Mouse (Mus musculus): Measurements from ENCODE around the gene Spo11. TPM values are rescaled to one million over a fixed set of nuclear protein-coding genes. Genes with fewer than 3 reads are reported as not detected.

The Spo11 gene
- polyA plus RNA-seq, 1 experiment from 2014 or later: 0.47 TPM

GRCm38 (mm10) chr2:172936844-172937243, 40.7 kb upstream of the Spo11 start:
- Histone ChIP-seq H3K27ac (ENCODE audit: low read depth, low read length) (peak overlapping the region; percentile 47; the same call in 1 of the 2 replicates), H3K36me3 (ENCODE audit: control insufficient read depth, insufficient read depth, low read length) (no peaks in the 10 kb centered on the region), H3K4me2 (ENCODE audit: low read depth, low read length, severe bottlenecking) (peak overlapping the region; percentile 95; the same call in 1 of the 2 replicates), H3K27me3 (ENCODE audit: control insufficient read depth, insufficient read depth, low read length) (peaks cover 62% of the 10 kb centered on the region), H3K9me3 (ENCODE audit: control insufficient read depth, low read length) (no peaks in the 10 kb centered on the region), H3K4me1 (replicated peaks; ENCODE audit: control insufficient read depth, insufficient read depth, low read length) (peaks cover 36% of the 10 kb centered on the region), H3K4me3 (ENCODE audit: low read depth, low read length) (no peak overlapping the region), H3K9ac (ENCODE audit: low read length) (0 out of 2 replicates have a peak overlapping the region, but pooled peaks have one; percentile 3)
- DNase-seq (ENCODE audit: low spot score): no peak
- no peak for ATAC-seq (replicated peaks; ENCODE audit: low FRiP score)
- 15% methylated on average over 5 of the region's 5 CpGs for WGBS

GRCm38 (mm10) chr2:172937326-172938190, 39.9 kb upstream of the Spo11 start:
- Histone ChIP-seq H3K27ac (ENCODE audit: low read depth, low read length) (peak overlapping the region; percentile 47; the same call in 1 of the 2 replicates), H3K4me3 (ENCODE audit: low read depth, low read length) (peak overlapping the region; percentile 48), H3K27me3 (ENCODE audit: control insufficient read depth, insufficient read depth, low read length) (peaks cover 67% of the 10 kb centered on the region), H3K4me1 (replicated peaks; ENCODE audit: control insufficient read depth, insufficient read depth, low read length) (peaks cover 36% of the 10 kb centered on the region), H3K9me3 (ENCODE audit: control insufficient read depth, low read length) (no peaks in the 10 kb centered on the region), H3K36me3 (ENCODE audit: control insufficient read depth, insufficient read depth, low read length) (no peaks in the 10 kb centered on the region), H3K4me2 (ENCODE audit: low read depth, low read length, severe bottlenecking) (peak overlapping the region; percentile 95), H3K9ac (ENCODE audit: low read length) (0 out of 2 replicates have a peak overlapping the region, but pooled peaks have one; percentile 3)
- DNase-seq (ENCODE audit: low spot score) (no peak), ATAC-seq (replicated peaks; ENCODE audit: low FRiP score) (no peak)
- 6% methylated on average over 12 of the region's 12 CpGs for WGBS

GRCm38 (mm10) chr2:172938761-172939638, 38.5 kb upstream of the Spo11 start:
- H3K4me3 ChIP-seq (ENCODE audit: low read depth, low read length): peak overlapping the region; percentile 48
- under 1% methylated on average over 57 of the region's 57 CpGs for WGBS
- peaks cover 30% of the 10 kb centered on the region for H3K4me1 ChIP-seq (replicated peaks; ENCODE audit: control insufficient read depth, insufficient read depth, low read length)
- peak overlapping the region; percentile 56 for H3K9ac ChIP-seq (ENCODE audit: low read length)
- DNase-seq (ENCODE audit: low spot score) (peak; percentile 78), ATAC-seq (replicated peaks; ENCODE audit: low FRiP score) (no peak)
- H3K36me3 ChIP-seq (ENCODE audit: control insufficient read depth, insufficient read depth, low read length): no peaks in the 10 kb centered on the region
- H3K27ac ChIP-seq (ENCODE audit: low read depth, low read length): no peak overlapping the region
- H3K4me2 ChIP-seq (ENCODE audit: low read depth, low read length, severe bottlenecking): peak overlapping the region; percentile 95
- peaks cover 73% of the 10 kb centered on the region for H3K27me3 ChIP-seq (ENCODE audit: control insufficient read depth, insufficient read depth, low read length)
- no peaks in the 10 kb centered on the region for H3K9me3 ChIP-seq (ENCODE audit: control insufficient read depth, low read length)

- 0 out of 2 replicates have a peak, but pooled peaks have one; percentile 1 for ATAC-seq (replicated peaks; ENCODE audit: low FRiP score)
These were observed 37.9 kb upstream of the Spo11 start for GRCm38 (mm10) chr2:172939639-172940002.

GRCm38 (mm10) chr2:172940003-172940798, 37.3 kb upstream of the Spo11 start, which contains the start of gene Bmp7:
TSS of gene Bmp7 (minus strand) at chr2:172940321.
- Histone ChIP-seq H3K9ac (ENCODE audit: low read length) (peak within 1 kb of the TSS; percentile 56), H3K36me3 (ENCODE audit: control insufficient read depth, insufficient read depth, low read length) (no peaks in the 10 kb centered on the region), H3K4me2 (ENCODE audit: low read depth, low read length, severe bottlenecking) (peak within 1 kb of the TSS; percentile 95), H3K4me1 (replicated peaks; ENCODE audit: control insufficient read depth, insufficient read depth, low read length) (peaks cover 22% of the 10 kb centered on the region), H3K27me3 (ENCODE audit: control insufficient read depth, insufficient read depth, low read length) (peaks cover 70% of the 10 kb centered on the region), H3K9me3 (ENCODE audit: control insufficient read depth, low read length) (no peaks in the 10 kb centered on the region), H3K27ac (ENCODE audit: low read depth, low read length) (peak within 1 kb of the TSS; percentile 50), H3K4me3 (ENCODE audit: low read depth, low read length) (peak within 1 kb of the TSS; percentile 48)
- ATAC-seq (replicated peaks; ENCODE audit: low FRiP score) (peak; percentile 74), DNase-seq (ENCODE audit: low spot score) (peak; percentile 91)
- WGBS: under 1% methylated on average over 70 of the region's 82 CpGs

More at GRCm38 (mm10) chr2:172939639-172940002, 37.9 kb upstream of the Spo11 start:
- Histone ChIP-seq H3K27ac (ENCODE audit: low read depth, low read length) (peak overlapping the region; percentile 50), H3K4me3 (ENCODE audit: low read depth, low read length) (peak overlapping the region; percentile 48), H3K4me1 (replicated peaks; ENCODE audit: control insufficient read depth, insufficient read depth, low read length) (peaks cover 27% of the 10 kb centered on the region), H3K4me2 (ENCODE audit: low read depth, low read length, severe bottlenecking) (peak overlapping the region; percentile 95), H3K36me3 (ENCODE audit: control insufficient read depth, insufficient read depth, low read length) (no peaks in the 10 kb centered on the region), H3K27me3 (ENCODE audit: control insufficient read depth, insufficient read depth, low read length) (peaks cover 73% of the 10 kb centered on the region), H3K9me3 (ENCODE audit: control insufficient read depth, low read length) (no peaks in the 10 kb centered on the region), H3K9ac (ENCODE audit: low read length) (peak overlapping the region; percentile 56)
- DNase-seq (ENCODE audit: low spot score): peak; percentile 67
- WGBS: under 1% methylated on average over 26 of the region's 26 CpGs

GRCm38 (mm10) chr2:172940799-172941163, 36.7 kb upstream of the Spo11 start:
- DNase-seq (ENCODE audit: low spot score) (no peak), ATAC-seq (replicated peaks; ENCODE audit: low FRiP score) (peak; percentile 31)
- peak overlapping the region; percentile 48 for H3K4me3 ChIP-seq (ENCODE audit: low read depth, low read length)
- peak overlapping the region; percentile 50; the same call in 1 of the 2 replicates for H3K27ac ChIP-seq (ENCODE audit: low read depth, low read length)
- no peaks in the 10 kb centered on the region for H3K36me3 ChIP-seq (ENCODE audit: control insufficient read depth, insufficient read depth, low read length)
- no peak overlapping the region; the same call in 1 of the 2 replicates for H3K9ac ChIP-seq (ENCODE audit: low read length)
- H3K4me1 ChIP-seq (replicated peaks; ENCODE audit: control insufficient read depth, insufficient read depth, low read length): peaks cover 16% of the 10 kb centered on the region; the same call in 1 of the 2 replicates
- no peaks in the 10 kb centered on the region for H3K9me3 ChIP-seq (ENCODE audit: control insufficient read depth, low read length)
- under 1% methylated on average over 12 of the region's 13 CpGs for WGBS
- H3K27me3 ChIP-seq (ENCODE audit: control insufficient read depth, insufficient read depth, low read length): peaks cover 64% of the 10 kb centered on the region
- H3K4me2 ChIP-seq (ENCODE audit: low read depth, low read length, severe bottlenecking): peak overlapping the region; percentile 95

- Histone ChIP-seq H3K27ac (ENCODE audit: low read depth, low read length) (no peak overlapping the region), H3K36me3 (ENCODE audit: control insufficient read depth, insufficient read depth, low read length) (no peaks in the 10 kb centered on the region), H3K4me3 (ENCODE audit: low read depth, low read length) (no peak overlapping the region), H3K9me3 (ENCODE audit: control insufficient read depth, low read length) (no peaks in the 10 kb centered on the region), H3K9ac (ENCODE audit: low read length) (no peak overlapping the region), H3K27me3 (ENCODE audit: control insufficient read depth, insufficient read depth, low read length) (no peaks in the 10 kb centered on the region), H3K4me2 (ENCODE audit: low read depth, low read length, severe bottlenecking) (no peak overlapping the region), H3K4me1 (replicated peaks; ENCODE audit: control insufficient read depth, insufficient read depth, low read length) (no peaks in the 10 kb centered on the region)
- DNase-seq (ENCODE audit: low spot score) (peak; percentile 52), ATAC-seq (replicated peaks; ENCODE audit: low FRiP score) (no peak)
- 43% methylated on average over 5 of the region's 5 CpGs for WGBS
These were observed 28.4 kb upstream of the Spo11 start for GRCm38 (mm10) chr2:172949051-172949450.

All from forebrain, embryonic 11.5 days (tissue).